Mouse (Mus musculus) lung, embryonic 14.5 days (tissue): Measurements from ENCODE around the gene E2f7. TPM values are rescaled to one million over a fixed set of nuclear protein-coding genes. Genes with fewer than 3 reads are reported as not detected.
"Not testable (repeated sequence)": the region's sequence is repeated elsewhere in the genome, so short reads cannot be mapped to it uniquely, and the experiment has no call there.

Experiments
- ATAC-seq: fragments of 200-750 bp; cut with Nextera tagmentation; 2 replicates; pipeline ENCODE4 v1.8.0; 2017; ENCODE audit warnings: mild to moderate bottlenecking, moderate TSS enrichment, moderate library complexity; ENCODE audit not compliant: insufficient read depth
- DNase-seq: peaks from one replicate; pipeline ENCODE4 v3.0.0-alpha.2; 2015
- H3K27ac ChIP-seq: fragments of 300-500 bp; sonication (generic); 2 replicates; pipeline ENCODE4 v1.5.1; 2014; ENCODE audit warnings: low read depth, mild to moderate bottlenecking, moderate library complexity
- H3K27me3 ChIP-seq: fragments of 300-500 bp; sonication (generic); 2 replicates; pipeline ENCODE4 v1.6.1; 2014; ENCODE audit warnings: low read length, control low read depth; ENCODE audit not compliant: insufficient read depth
- H3K36me3 ChIP-seq: fragments of 300-500 bp; sonication (generic); 2 replicates; pipeline ENCODE4 v1.6.1; 2014; ENCODE audit warnings: control low read depth; ENCODE audit not compliant: insufficient read depth
- H3K4me1 ChIP-seq: fragments of 300-500 bp; sonication (generic); 2 replicates; pipeline ENCODE4 v1.6.1; 2014; ENCODE audit warnings: antibody characterized with exemption, control low read depth; ENCODE audit not compliant: insufficient read depth
- H3K4me2 ChIP-seq: fragments of 300-500 bp; sonication (generic); 2 replicates; pipeline ENCODE4 v1.6.1; 2014; ENCODE audit warnings: mild to moderate bottlenecking
- H3K4me3 ChIP-seq: fragments of 300-500 bp; sonication (generic); 2 replicates; pipeline ENCODE4 v1.5.1; 2014; ENCODE audit warnings: low read depth, low read length
- H3K9ac ChIP-seq: fragments of 300-500 bp; sonication (generic); 2 replicates; pipeline ENCODE4 v1.6.1; 2014
- H3K9me3 ChIP-seq: fragments of 300-500 bp; sonication (generic); 2 replicates; pipeline ENCODE4 v1.6.1; 2016; ENCODE audit warnings: low read depth, low read length, control low read depth
- CTCF ChIP-seq: IDR thresholded peaks from 2 replicates; pipeline ENCODE4 v1.5.1; 2016; ENCODE audit warnings: antibody characterized with exemption, low read depth
- WGBS: fragments of 180-500 bp; shearing (Covaris S2); extraction: QIAGEN DNeasy Blood & Tissue Kit; methylation state at CpG from one replicate; pipeline ENCODE4 v1.1.7; 2014; 5-methylcytosine and 5-hydroxymethylcytosine counted together
- polyA plus RNA-seq: library from polyadenylated mRNA; unstranded; fragments of >200 nt; fragmentation: Nextera tagmentation; extraction: Ambion mirVana; gene quantifications from 2 replicates; pipeline ENCODE4 v1.2.1, GENCODE M21; 2014

The E2f7 gene
- polyA plus RNA-seq, 1 experiment from 2014 or later, result 43.8 TPM

GRCm38 (mm10) chr10:110755556-110755955 is 10.3 kb downstream of the E2f7 start:
- no peak overlapping the region for H3K4me2 ChIP-seq
- H3K27ac ChIP-seq, result no peak overlapping the region
- no peak overlapping the region for H3K4me3 ChIP-seq
- 97% methylated on average over 10 of the region's 10 CpGs for WGBS
- no peak for DNase-seq
- peaks cover 84% of the 10 kb centered on the region for H3K36me3 ChIP-seq
- no peaks in the 10 kb centered on the region for H3K27me3 ChIP-seq
- no peaks in the 10 kb centered on the region for H3K9me3 ChIP-seq
- no peak for ATAC-seq
- no peaks in the 10 kb centered on the region for H3K4me1 ChIP-seq
- no peak for TF ChIP-seq CTCF
- H3K9ac ChIP-seq, result no peak overlapping the region

GRCm38 (mm10) chr10:110756271-110756793 is 11.1 kb downstream of the E2f7 start:
- no peaks in the 10 kb centered on the region for H3K27me3 ChIP-seq
- H3K4me2 ChIP-seq, result no peak overlapping the region
- H3K27ac ChIP-seq, result no peak overlapping the region
- H3K9ac ChIP-seq, result no peak overlapping the region
- WGBS, result 90% methylated on average over 7 of the region's 7 CpGs
- H3K4me1 ChIP-seq, result no peaks in the 10 kb centered on the region
- H3K36me3 ChIP-seq, result peaks cover 84% of the 10 kb centered on the region
- no peak for TF ChIP-seq CTCF
- H3K9me3 ChIP-seq, result no peaks in the 10 kb centered on the region
- no peak for ATAC-seq
- DNase-seq, result no peak
- no peak overlapping the region for H3K4me3 ChIP-seq

GRCm38 (mm10) chr10:110760552-110760951 is 15.3 kb downstream of the E2f7 start:
- ATAC-seq, result peak; percentile 71; the same call in 1 of the 2 replicates
- not testable (repeated sequence) for H3K27ac ChIP-seq, H3K27me3 ChIP-seq, H3K4me2 ChIP-seq, H3K9ac ChIP-seq, H3K4me3 ChIP-seq, H3K4me1 ChIP-seq, H3K9me3 ChIP-seq
- DNase-seq, result peak; percentile 78
- peak; percentile 71 for TF ChIP-seq CTCF
- 51% methylated on average over 7 of the region's 12 CpGs for WGBS
- peaks cover 88% of the 10 kb centered on the region for H3K36me3 ChIP-seq

GRCm38 (mm10) chr10:110762134-110762884 is 17.1 kb downstream of the E2f7 start:
- TF ChIP-seq CTCF, result no peak
- DNase-seq (no peak), ATAC-seq (no peak)
- no peak overlapping the region for H3K9ac ChIP-seq
- H3K4me3 ChIP-seq, result no peak overlapping the region
- H3K9me3 ChIP-seq, result no peaks in the 10 kb centered on the region
- 91% methylated on average over 16 of the region's 16 CpGs for WGBS
- H3K4me2 ChIP-seq, result no peak overlapping the region
- no peaks in the 10 kb centered on the region for H3K4me1 ChIP-seq
- no peaks in the 10 kb centered on the region for H3K27me3 ChIP-seq
- H3K27ac ChIP-seq, result no peak overlapping the region
- H3K36me3 ChIP-seq, result peaks cover 89% of the 10 kb centered on the region

GRCm38 (mm10) chr10:110763416-110763815 is 18.2 kb downstream of the E2f7 start:
- Histone ChIP-seq H3K4me2 (no peak overlapping the region), H3K36me3 (peaks cover 94% of the 10 kb centered on the region), H3K9me3 (no peaks in the 10 kb centered on the region), H3K9ac (no peak overlapping the region), H3K4me1 (no peaks in the 10 kb centered on the region), H3K27ac (no peak overlapping the region), H3K27me3 (no peaks in the 10 kb centered on the region), H3K4me3 (no peak overlapping the region)
- 90% methylated on average over 13 of the region's 13 CpGs for whole genome bisulfite sequencing
- no peak for DNase-seq
- ATAC-seq, result no peak
- no peak for TF ChIP-seq CTCF

- H3K4me3 ChIP-seq, result no peak overlapping the region
- no peaks in the 10 kb centered on the region for H3K27me3 ChIP-seq
- peaks cover 95% of the 10 kb centered on the region for H3K36me3 ChIP-seq
- H3K9ac ChIP-seq, result no peak overlapping the region
- DNase-seq (no peak), ATAC-seq (no peak)
- no peaks in the 10 kb centered on the region for H3K9me3 ChIP-seq
- no peak overlapping the region for H3K27ac ChIP-seq
- H3K4me1 ChIP-seq, result no peaks in the 10 kb centered on the region
- no peak for TF ChIP-seq CTCF
- 89% methylated on average over 10 of the region's 10 CpGs for WGBS
- no peak overlapping the region for H3K4me2 ChIP-seq
Measured at GRCm38 (mm10) chr10:110769538-110769937, 24.3 kb downstream of the E2f7 start.

GRCm38 (mm10) chr10:110773201-110773600 is 28.0 kb downstream of the E2f7 start:
- Histone ChIP-seq H3K27me3 (no peaks in the 10 kb centered on the region), H3K4me1 (no peaks in the 10 kb centered on the region), H3K9me3 (no peaks in the 10 kb centered on the region), H3K4me2 (no peak overlapping the region), H3K36me3 (peaks cover 84% of the 10 kb centered on the region), H3K9ac (no peak overlapping the region), H3K4me3 (no peak overlapping the region), H3K27ac (no peak overlapping the region)
- no peak for ATAC-seq
- 90% methylated on average over 12 of the region's 12 CpGs for WGBS
- DNase-seq, result no peak
- no peak for TF ChIP-seq CTCF
